Mouse (Mus musculus) intestine, postnatal 0 days (tissue): ENCODE measurements around the gene Slc16a1. TPM values are rescaled to one million over a fixed set of nuclear protein-coding genes. Genes with fewer than 3 reads are reported as not detected.
A peak's percentile ranks its signal among the peaks of the same experiment; 100 is the strongest.

Experiments used
- ATAC-seq: fragments of 200-750 bp; cut with Nextera tagmentation; 2 replicates; pipeline ENCODE4 v1.8.0; 2017; ENCODE audit warnings: mild to moderate bottlenecking, moderate TSS enrichment, moderate library complexity
- H3K27ac ChIP-seq: fragments of 300-500 bp; sonication (generic); 2 replicates; pipeline ENCODE4 v1.5.1; 2014; ENCODE audit warnings: mild to moderate bottlenecking, low read depth, low read length, moderate library complexity
- H3K27me3 ChIP-seq: fragments of 300-500 bp; sonication (generic); replicated peaks from 2 replicates; pipeline ENCODE4 v1.6.1; 2014; ENCODE audit warnings: low read length, mixed read lengths; ENCODE audit not compliant: control insufficient read depth, insufficient read depth
- H3K36me3 ChIP-seq: fragments of 300-500 bp; sonication (generic); 2 replicates; pipeline ENCODE4 v1.6.1; 2014; ENCODE audit warnings: mild to moderate bottlenecking, moderate library complexity; ENCODE audit not compliant: control insufficient read depth, insufficient read depth
- H3K4me1 ChIP-seq: fragments of 300-500 bp; sonication (generic); replicated peaks from 2 replicates; pipeline ENCODE4 v1.6.1; 2014; ENCODE audit warnings: antibody characterized with exemption, low read length, mixed read lengths; ENCODE audit not compliant: control insufficient read depth, insufficient read depth
- H3K4me2 ChIP-seq: fragments of 300-500 bp; sonication (generic); replicated peaks from 2 replicates; pipeline ENCODE4 v1.6.1; 2014; ENCODE audit warnings: low read depth, mild to moderate bottlenecking, moderate library complexity
- H3K4me3 ChIP-seq: fragments of 300-500 bp; sonication (generic); 2 replicates; pipeline ENCODE4 v1.5.1; 2014; ENCODE audit warnings: low read depth, low read length
- H3K9ac ChIP-seq: fragments of 300-500 bp; sonication (generic); 2 replicates; pipeline ENCODE4 v1.6.1; 2014; ENCODE audit warnings: mild to moderate bottlenecking, low read depth, low read length
- H3K9me3 ChIP-seq: fragments of 300-500 bp; sonication (generic); 2 replicates; pipeline ENCODE4 v1.6.1; 2016; ENCODE audit warnings: mixed run types; ENCODE audit not compliant: control insufficient read depth
- CTCF ChIP-seq: sonication (generic); IDR thresholded peaks from 2 replicates; pipeline ENCODE4 v1.5.1; 2016; ENCODE audit warnings: low read depth, mild to moderate bottlenecking, control low read depth, antibody characterized with exemption, moderate library complexity
- WGBS: fragments of 180-500 bp; shearing (Covaris S2); extraction: QIAGEN DNeasy Blood & Tissue Kit; methylation state at CpG from one replicate; pipeline ENCODE4 v1.1.7; 2014; 5-methylcytosine and 5-hydroxymethylcytosine counted together
- polyA plus RNA-seq: library from polyadenylated mRNA; unstranded; fragments of >200 nt; fragmentation: Nextera tagmentation; extraction: Ambion mirVana; gene quantifications from 2 replicates; pipeline ENCODE4 v1.2.1, GENCODE M21; 2015

Gene Slc16a1
- polyA plus RNA-seq, 1 experiment from 2014 or later = 36.7 TPM

DNA sequence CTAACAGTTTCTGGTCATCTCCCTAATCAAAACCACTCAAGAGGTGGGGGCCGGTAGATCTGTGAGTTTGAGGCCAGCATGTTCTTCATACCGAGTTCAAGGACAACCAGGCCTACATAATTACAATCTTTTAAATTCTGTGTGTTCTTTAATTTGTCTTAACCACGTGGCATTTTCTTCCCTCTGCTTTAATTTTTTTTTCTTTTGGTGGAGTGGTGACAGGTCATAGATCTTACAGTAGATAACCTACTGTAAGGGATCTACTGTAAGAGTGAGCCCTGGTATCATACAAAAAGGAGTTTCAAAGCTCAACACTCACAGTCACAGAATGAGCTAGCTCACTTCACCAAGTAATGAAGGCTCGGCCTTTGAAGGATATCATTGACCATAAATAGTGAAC is 4.6 kb downstream of the Slc16a1 start:
- ATAC-seq = no peak
- H3K27me3 ChIP-seq = no peaks in the 10 kb centered on the region
- H3K9me3 ChIP-seq = no peaks in the 10 kb centered on the region
- no peaks in the 10 kb centered on the region for H3K4me1 ChIP-seq
- no peak overlapping the region for H3K4me3 ChIP-seq
- no peaks in the 10 kb centered on the region for H3K36me3 ChIP-seq
- no peak overlapping the region for H3K4me2 ChIP-seq
- no peak for TF ChIP-seq CTCF
- 62% methylated on average over 4 of the region's 4 CpGs for WGBS
- H3K9ac ChIP-seq = no peak overlapping the region
- no peak overlapping the region for H3K27ac ChIP-seq

DNA sequence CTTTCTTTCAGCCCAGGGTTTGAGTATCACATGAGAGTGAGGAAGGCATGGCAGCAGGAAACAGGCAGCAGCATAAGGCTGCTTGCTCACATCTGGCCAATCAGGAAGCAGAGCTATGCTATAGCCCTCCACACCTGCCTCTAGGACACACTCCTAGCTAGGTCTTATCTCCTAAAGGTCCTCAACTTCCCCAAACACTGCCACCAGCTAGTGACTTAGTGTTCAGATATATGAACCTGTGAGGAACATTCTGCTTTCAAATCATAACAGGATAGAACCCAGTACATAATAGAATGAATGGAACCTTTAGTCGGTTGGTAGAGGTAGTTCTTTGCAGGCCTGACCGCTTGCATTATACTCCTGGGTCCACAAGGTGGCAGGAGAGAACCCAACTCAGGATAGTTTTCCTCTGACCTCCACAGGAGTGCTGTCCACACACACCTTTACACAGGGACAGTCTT is 5.4 kb downstream of the Slc16a1 start:
- H3K4me2 ChIP-seq = no peak overlapping the region
- no peaks in the 10 kb centered on the region for H3K36me3 ChIP-seq
- H3K9ac ChIP-seq = no peak overlapping the region
- H3K27ac ChIP-seq = no peak overlapping the region
- no peak overlapping the region for H3K4me3 ChIP-seq
- H3K27me3 ChIP-seq = no peaks in the 10 kb centered on the region
- peak; percentile 68; the same call in 1 of the 2 replicates for ATAC-seq
- 0% methylated on average over 2 of the region's 2 CpGs for WGBS
- no peaks in the 10 kb centered on the region for H3K4me1 ChIP-seq
- H3K9me3 ChIP-seq = no peaks in the 10 kb centered on the region
- peak; percentile 88 for TF ChIP-seq CTCF

DNA sequence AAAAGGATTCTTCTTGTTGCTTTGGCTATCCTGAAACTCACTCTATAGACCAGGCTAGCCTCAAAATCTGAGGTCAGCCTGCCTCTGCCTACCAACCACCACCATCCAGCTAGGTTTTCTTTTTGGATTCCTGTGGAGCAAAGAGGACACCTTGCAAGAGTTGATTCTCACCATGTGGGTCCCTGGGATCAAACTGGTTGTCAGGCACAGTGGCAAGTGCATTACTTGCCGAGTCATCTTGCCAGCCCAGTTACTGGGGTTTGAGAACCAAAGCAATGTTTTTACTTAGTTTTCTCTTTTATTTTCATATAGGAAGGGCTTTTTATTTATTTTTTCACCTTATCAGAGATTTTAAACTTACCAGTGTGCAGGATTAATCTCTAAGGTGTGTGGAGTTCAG is 5.9 kb downstream of the Slc16a1 start:
- Histone ChIP-seq H3K9me3 (no peaks in the 10 kb centered on the region), H3K4me2 (no peak overlapping the region), H3K4me3 (no peak overlapping the region), H3K27me3 (no peaks in the 10 kb centered on the region), H3K27ac (no peak overlapping the region), H3K9ac (no peak overlapping the region), H3K36me3 (no peaks in the 10 kb centered on the region), H3K4me1 (no peaks in the 10 kb centered on the region)
- TF ChIP-seq CTCF = no peak
- 0 out of 2 replicates have a peak, but pooled peaks have one; percentile 17 for ATAC-seq
- WGBS = 84% methylated on average over 1 of the region's 1 CpGs

- H3K9me3 ChIP-seq = no peaks in the 10 kb centered on the region
- no peak overlapping the region for H3K4me2 ChIP-seq
- no peak overlapping the region for H3K9ac ChIP-seq
- no peaks in the 10 kb centered on the region for H3K27me3 ChIP-seq
- H3K4me3 ChIP-seq = no peak overlapping the region
- no peak for ATAC-seq
- H3K27ac ChIP-seq = no peak overlapping the region
- WGBS = 83% methylated on average over 4 of the region's 4 CpGs
- no peak for TF ChIP-seq CTCF
- peaks cover 20% of the 10 kb centered on the region for H3K36me3 ChIP-seq
- 0 out of 2 replicates have a peak, but pooled peaks cover 2% of the 10 kb centered on the region for H3K4me1 ChIP-seq
Measured at GRCm38 (mm10) chr3:104654219-104654618, 15.8 kb downstream of the Slc16a1 start.

GRCm38 (mm10) chr3:104654921-104655320 is 16.5 kb downstream of the Slc16a1 start:
- H3K27ac ChIP-seq = no peak overlapping the region; the same call in 1 of the 2 replicates
- no peak for ATAC-seq

GRCm38 (mm10) chr3:104658706-104659105 is 20.2 kb downstream of the Slc16a1 start:
- no peak overlapping the region for H3K9ac ChIP-seq

More at GRCm38 (mm10) chr3:104654921-104655320, 16.5 kb downstream of the Slc16a1 start:
- H3K4me1 ChIP-seq = 0 out of 2 replicates have a peak, but pooled peaks cover 6% of the 10 kb centered on the region
- no peak for TF ChIP-seq CTCF
- no peak overlapping the region for H3K4me2 ChIP-seq
- H3K9me3 ChIP-seq = no peaks in the 10 kb centered on the region
- H3K4me3 ChIP-seq = no peak overlapping the region
- WGBS = 52% methylated on average over 4 of the region's 4 CpGs
- peaks cover 20% of the 10 kb centered on the region for H3K36me3 ChIP-seq
- H3K9ac ChIP-seq = no peak overlapping the region
- H3K27me3 ChIP-seq = no peaks in the 10 kb centered on the region

More at GRCm38 (mm10) chr3:104658706-104659105, 20.2 kb downstream of the Slc16a1 start:
- Histone ChIP-seq H3K4me2 (no peak overlapping the region), H3K9me3 (no peaks in the 10 kb centered on the region), H3K36me3 (peaks cover 5% of the 10 kb centered on the region; the same call in 1 of the 2 replicates), H3K27me3 (no peaks in the 10 kb centered on the region), H3K27ac (no peak overlapping the region), H3K4me1 (peaks cover 16% of the 10 kb centered on the region; the same call in 1 of the 2 replicates), H3K4me3 (no peak overlapping the region)
- 86% methylated on average over 2 of the region's 2 CpGs for WGBS
- ATAC-seq = no peak
- no peak for TF ChIP-seq CTCF
